Mouse (Mus musculus): ENCODE measurements around the gene Mok. TPM values are rescaled to one million over a fixed set of nuclear protein-coding genes. Genes with fewer than 3 reads are reported as not detected.

Gene Mok
- polyA plus RNA-seq, 1 experiment: 3.3 TPM

- Histone ChIP-seq H3K79me2 (ENCODE audit: control insufficient read depth, insufficient read depth) (peaks cover 9% of the 10 kb centered on the region), H3K27me3 (ENCODE audit: control insufficient read depth, insufficient read depth, insufficient read length) (no peaks in the 10 kb centered on the region)
- TF ChIP-seq SRF (IDR thresholded peaks at IDR 0.05; ENCODE audit: control insufficient read depth, insufficient read length, low read depth): no peak
- TF ChIP-seq MYOD1 (IDR thresholded peaks at IDR 0.05; ENCODE audit: control insufficient read depth in 1 of 3, insufficient read length in 2 of 3, low read depth in 2 of 3): no peak
- no peak for TF ChIP-seq REST (IDR thresholded peaks at IDR 0.05; ENCODE audit: insufficient read depth, insufficient read length)
- no peak for TF ChIP-seq TCF3 (IDR thresholded peaks at IDR 0.05; ENCODE audit: insufficient read length, low read depth)
- no peak for TF ChIP-seq E2F4 (IDR thresholded peaks at IDR 0.05; ENCODE audit: insufficient read depth)
- no peak for TF ChIP-seq POLR2AphosphoS2 (IDR thresholded peaks at IDR 0.05; ENCODE audit: insufficient read length, low read depth)
- TF ChIP-seq MAX (IDR thresholded peaks at IDR 0.05; ENCODE audit: low read depth): no peak
- TF ChIP-seq POLR2A (IDR thresholded peaks at IDR 0.05; ENCODE audit: insufficient read length, low read depth): no peak
- no peak for TF ChIP-seq TCF12 (IDR thresholded peaks at IDR 0.05; ENCODE audit: insufficient read depth, poor library complexity, severe bottlenecking)
- no peak for TF ChIP-seq USF1 (IDR thresholded peaks at IDR 0.05; ENCODE audit: low read depth)
- no peak for TF ChIP-seq CEBPB (IDR thresholded peaks at IDR 0.05; ENCODE audit: insufficient read depth, poor library complexity, severe bottlenecking)
- TF ChIP-seq MYOG (IDR thresholded peaks at IDR 0.05; ENCODE audit: control insufficient read depth in 1 of 3, insufficient read depth in 1 of 3, insufficient read length in 2 of 3, low read depth in 2 of 3): no peak
These were observed 58.5 kb downstream of the Mok start for GRCm38 (mm10) chr12:110782278-110782677.

GRCm38 (mm10) chr12:110781181-110781580 lies 59.6 kb downstream of the Mok start:
- Histone ChIP-seq H3ac (ENCODE audit: control insufficient read depth, insufficient read length) (no peak overlapping the region), H3K4me2 (ENCODE audit: low read depth) (no peak overlapping the region), H3K27me3 (ENCODE audit: control insufficient read depth, insufficient read depth, insufficient read length) (no peaks in the 10 kb centered on the region), H3K4me3 (no peak overlapping the region), H3K36me3 (ENCODE audit: control insufficient read depth, insufficient read depth) (no peaks in the 10 kb centered on the region), H3K79me2 (ENCODE audit: control insufficient read depth, insufficient read depth) (peaks cover 16% of the 10 kb centered on the region)
- TF ChIP-seq USF1 (IDR thresholded peaks at IDR 0.05; ENCODE audit: low read depth) (no peak), MAX (IDR thresholded peaks at IDR 0.05; ENCODE audit: low read depth) (no peak), SRF (IDR thresholded peaks at IDR 0.05; ENCODE audit: control insufficient read depth, insufficient read length, low read depth) (no peak), E2F4 (IDR thresholded peaks at IDR 0.05; ENCODE audit: insufficient read depth) (no peak), POLR2A (IDR thresholded peaks at IDR 0.05; ENCODE audit: insufficient read length, low read depth) (no peak), TCF3 (IDR thresholded peaks at IDR 0.05; ENCODE audit: insufficient read length, low read depth) (no peak), POLR2AphosphoS2 (IDR thresholded peaks at IDR 0.05; ENCODE audit: insufficient read length, low read depth) (no peak), MYOG (IDR thresholded peaks at IDR 0.05; ENCODE audit: control insufficient read depth in 1 of 3, insufficient read depth in 1 of 3, insufficient read length in 2 of 3, low read depth in 2 of 3) (no peak), MYOD1 (IDR thresholded peaks at IDR 0.05; ENCODE audit: control insufficient read depth in 1 of 3, insufficient read length in 2 of 3, low read depth in 2 of 3) (no peak), CEBPB (IDR thresholded peaks at IDR 0.05; ENCODE audit: insufficient read depth, poor library complexity, severe bottlenecking) (no peak)

More at GRCm38 (mm10) chr12:110782278-110782677, 58.5 kb downstream of the Mok start:
- H3K4me2 ChIP-seq (ENCODE audit: low read depth): no peak overlapping the region
- H3K36me3 ChIP-seq (ENCODE audit: control insufficient read depth, insufficient read depth): no peaks in the 10 kb centered on the region
- no peak overlapping the region for H3K4me3 ChIP-seq
- no peak overlapping the region for H3ac ChIP-seq (ENCODE audit: control insufficient read depth, insufficient read length)

- Histone ChIP-seq H3K79me2 (ENCODE audit: control insufficient read depth, insufficient read depth) (peaks cover 33% of the 10 kb centered on the region), H3K4me2 (ENCODE audit: low read depth) (no peak overlapping the region), H3ac (ENCODE audit: control insufficient read depth, insufficient read length) (no peak overlapping the region), H3K36me3 (ENCODE audit: control insufficient read depth, insufficient read depth) (no peaks in the 10 kb centered on the region), H3K27me3 (ENCODE audit: control insufficient read depth, insufficient read depth, insufficient read length) (no peaks in the 10 kb centered on the region), H3K4me3 (no peak overlapping the region)
- TF ChIP-seq MAX (IDR thresholded peaks at IDR 0.05; ENCODE audit: low read depth): no peak
- TF ChIP-seq E2F4 (IDR thresholded peaks at IDR 0.05; ENCODE audit: insufficient read depth): no peak
- TF ChIP-seq TCF12 (IDR thresholded peaks at IDR 0.05; ENCODE audit: insufficient read depth, poor library complexity, severe bottlenecking): no peak
- no peak for TF ChIP-seq REST (IDR thresholded peaks at IDR 0.05; ENCODE audit: insufficient read depth, insufficient read length)
- no peak for TF ChIP-seq TCF3 (IDR thresholded peaks at IDR 0.05; ENCODE audit: insufficient read length, low read depth)
- TF ChIP-seq POLR2AphosphoS2 (IDR thresholded peaks at IDR 0.05; ENCODE audit: insufficient read length, low read depth): no peak
- TF ChIP-seq SRF (IDR thresholded peaks at IDR 0.05; ENCODE audit: control insufficient read depth, insufficient read length, low read depth): no peak
- TF ChIP-seq USF1 (IDR thresholded peaks at IDR 0.05; ENCODE audit: low read depth): no peak
- no peak for TF ChIP-seq MYOD1 (IDR thresholded peaks at IDR 0.05; ENCODE audit: control insufficient read depth in 1 of 3, insufficient read length in 2 of 3, low read depth in 2 of 3)
- TF ChIP-seq POLR2A (IDR thresholded peaks at IDR 0.05; ENCODE audit: insufficient read length, low read depth): no peak
- no peak for TF ChIP-seq CEBPB (IDR thresholded peaks at IDR 0.05; ENCODE audit: insufficient read depth, poor library complexity, severe bottlenecking)
- TF ChIP-seq MYOG (IDR thresholded peaks at IDR 0.05; ENCODE audit: control insufficient read depth in 1 of 3, insufficient read depth in 1 of 3, insufficient read length in 2 of 3, low read depth in 2 of 3): no peak
These were observed 61.4 kb downstream of the Mok start for GRCm38 (mm10) chr12:110779296-110779695.

- TF ChIP-seq POLR2A (IDR thresholded peaks at IDR 0.05; ENCODE audit: insufficient read length, low read depth) (no peak), USF1 (IDR thresholded peaks at IDR 0.05; ENCODE audit: low read depth) (no peak), SRF (IDR thresholded peaks at IDR 0.05; ENCODE audit: control insufficient read depth, insufficient read length, low read depth) (no peak), REST (IDR thresholded peaks at IDR 0.05; ENCODE audit: insufficient read depth, insufficient read length) (no peak), CEBPB (IDR thresholded peaks at IDR 0.05; ENCODE audit: insufficient read depth, poor library complexity, severe bottlenecking) (no peak), TCF12 (IDR thresholded peaks at IDR 0.05; ENCODE audit: insufficient read depth, poor library complexity, severe bottlenecking) (no peak), TCF3 (IDR thresholded peaks at IDR 0.05; ENCODE audit: insufficient read length, low read depth) (no peak), MYOG (IDR thresholded peaks at IDR 0.05; ENCODE audit: control insufficient read depth in 1 of 3, insufficient read depth in 1 of 3, insufficient read length in 2 of 3, low read depth in 2 of 3) (no peak), POLR2AphosphoS2 (IDR thresholded peaks at IDR 0.05; ENCODE audit: insufficient read length, low read depth) (no peak), MAX (IDR thresholded peaks at IDR 0.05; ENCODE audit: low read depth) (no peak), E2F4 (IDR thresholded peaks at IDR 0.05; ENCODE audit: insufficient read depth) (no peak), MYOD1 (IDR thresholded peaks at IDR 0.05; ENCODE audit: control insufficient read depth in 1 of 3, insufficient read length in 2 of 3, low read depth in 2 of 3) (no peak)
These were observed 62.9 kb downstream of the Mok start for GRCm38 (mm10) chr12:110777853-110778252.

More at GRCm38 (mm10) chr12:110777853-110778252, 62.9 kb downstream of the Mok start:
- Histone ChIP-seq H3ac (ENCODE audit: control insufficient read depth, insufficient read length) (no peak overlapping the region), H3K4me3 (no peak overlapping the region), H3K36me3 (ENCODE audit: control insufficient read depth, insufficient read depth) (no peaks in the 10 kb centered on the region), H3K4me2 (ENCODE audit: low read depth) (no peak overlapping the region), H3K79me2 (ENCODE audit: control insufficient read depth, insufficient read depth) (peaks cover 43% of the 10 kb centered on the region), H3K27me3 (ENCODE audit: control insufficient read depth, insufficient read depth, insufficient read length) (no peaks in the 10 kb centered on the region)
